Mouse (Mus musculus) cerebellum, postnatal 36 days (tissue): ENCODE results near the gene Tctn3.

Source experiments
- DNase-seq, 2 experiments: peaks; one replicate each; pipeline ENCODE4 v3.0.0; 2021 to 2022; ENCODE audit warnings: mixed read lengths in 2 of 2

Gene Tctn3

DNA sequence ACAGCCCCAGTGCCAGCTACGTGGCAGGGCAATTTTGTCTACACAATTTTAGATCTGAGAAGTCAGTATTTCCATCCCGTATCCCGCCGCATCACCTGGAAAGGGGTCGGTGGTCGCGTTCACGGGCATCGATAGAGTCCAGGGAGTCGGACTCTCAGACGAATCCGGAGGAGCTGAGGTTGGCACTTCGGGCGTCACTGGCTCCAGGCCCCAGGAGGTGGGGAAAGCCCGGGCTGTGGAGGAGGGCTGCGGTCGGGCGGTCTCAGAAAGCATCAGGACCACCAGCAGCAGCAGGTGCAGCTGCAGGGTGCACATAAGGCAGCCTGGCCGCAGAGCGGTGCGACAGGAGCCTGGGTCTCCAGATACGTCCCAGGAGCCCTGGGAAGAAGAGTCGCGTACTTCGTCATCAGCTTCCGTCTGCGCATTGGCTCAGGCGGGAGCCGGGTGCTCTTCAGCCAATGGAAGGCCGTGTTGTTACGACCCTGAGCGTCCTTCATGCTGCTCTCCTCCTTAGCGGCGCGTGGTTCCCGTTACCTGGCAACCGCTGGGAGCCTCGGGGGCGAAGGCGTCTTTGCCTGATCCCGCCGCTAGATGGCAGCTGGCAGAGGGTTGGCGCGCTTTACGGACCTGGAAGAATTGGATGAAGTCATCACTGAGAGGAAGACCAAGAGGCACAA lies at the start of gene Tctn3, which contains the start of gene Entpd1:
Gene Tctn3, minus strand, starts transcription at position 404 of the 677 bp plus-strand sequence.
Gene Entpd1, plus strand, starts transcription at position 537 of the 677 bp plus-strand sequence.
- DNase-seq = peak; percentile 94 to 96

DNA sequence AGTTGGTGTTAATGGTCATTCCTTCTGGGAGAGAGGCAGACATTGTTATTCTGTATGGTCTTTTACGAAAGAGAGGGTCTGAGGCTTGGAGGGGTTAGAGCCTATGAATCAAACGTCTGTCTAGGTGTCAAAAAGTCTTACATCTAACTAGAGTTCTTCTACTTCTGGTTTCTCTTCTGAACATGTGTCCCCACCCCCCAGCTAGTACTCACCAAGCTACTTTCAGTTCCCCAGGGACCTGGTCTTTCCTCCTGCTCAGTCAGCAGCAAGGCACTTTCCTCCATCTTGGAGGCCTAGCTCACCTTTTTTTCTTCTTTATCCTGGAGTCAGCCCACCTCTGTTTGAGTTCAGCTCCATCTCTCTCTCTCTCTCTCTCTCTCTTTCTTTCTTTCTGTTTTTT lies 49.1 kb upstream of the Tctn3 start:
- no peak for DNase-seq

DNA sequence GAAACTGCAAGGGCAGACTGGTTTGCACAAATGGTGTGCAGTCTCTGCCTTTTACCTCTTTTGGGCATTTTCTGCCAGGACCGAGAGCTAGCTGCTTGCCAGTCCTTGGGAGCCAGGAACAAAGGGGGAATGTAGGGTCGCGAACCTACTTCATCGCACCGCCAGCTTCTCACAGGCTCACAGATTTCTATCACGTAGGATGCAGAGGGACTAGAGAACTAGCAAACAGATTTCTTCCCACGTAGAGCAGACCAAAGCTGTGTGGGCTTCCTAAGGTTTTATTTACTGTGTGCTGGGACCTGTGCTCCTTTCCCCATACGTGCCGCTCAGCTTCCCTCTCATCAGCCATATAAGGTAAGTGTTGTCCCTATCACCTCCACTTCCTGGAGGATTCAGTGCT lies 48.5 kb upstream of the Tctn3 start:
- no peak for DNase-seq

DNA sequence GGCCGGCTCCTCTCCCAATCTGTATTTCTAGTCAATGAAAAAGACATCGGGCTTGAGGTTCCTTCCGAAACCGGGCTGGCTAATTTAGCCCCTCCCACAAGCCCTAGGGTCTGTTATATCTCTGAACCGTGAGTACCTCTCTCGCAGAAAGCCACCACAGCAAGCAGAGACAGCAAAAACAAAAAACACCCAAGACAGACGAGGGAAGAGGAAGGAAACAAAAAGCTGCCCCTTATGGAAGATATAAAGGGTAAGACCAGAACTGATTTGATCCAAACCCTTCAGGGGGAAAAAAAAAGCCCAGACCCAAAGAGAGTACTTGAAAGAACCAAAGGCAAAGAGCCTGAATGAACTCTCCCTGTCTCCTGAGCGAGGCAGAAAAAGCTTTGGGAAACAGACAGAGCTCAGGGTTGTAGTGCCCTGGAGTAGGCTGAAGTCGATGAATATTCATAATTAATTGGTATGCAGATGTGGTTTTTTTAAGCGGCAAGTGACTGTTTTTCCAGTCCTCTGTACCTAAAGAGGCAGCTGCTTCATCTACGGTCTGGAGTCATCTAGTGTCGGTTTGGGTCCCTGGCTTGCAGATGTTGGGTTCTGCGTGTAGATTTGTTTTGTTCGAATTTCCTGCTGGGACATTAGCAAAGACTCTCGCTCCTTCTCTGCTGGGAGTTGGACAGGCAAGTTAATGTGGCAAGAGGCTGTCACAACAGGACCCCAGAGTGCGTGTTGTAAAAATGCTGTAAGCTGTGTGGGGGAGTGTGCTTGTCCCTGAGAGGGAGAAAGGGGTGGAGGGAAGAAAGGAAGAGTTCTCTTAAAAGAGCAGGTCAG lies 47.8 kb upstream of the Tctn3 start:
- no peak for DNase-seq

DNA sequence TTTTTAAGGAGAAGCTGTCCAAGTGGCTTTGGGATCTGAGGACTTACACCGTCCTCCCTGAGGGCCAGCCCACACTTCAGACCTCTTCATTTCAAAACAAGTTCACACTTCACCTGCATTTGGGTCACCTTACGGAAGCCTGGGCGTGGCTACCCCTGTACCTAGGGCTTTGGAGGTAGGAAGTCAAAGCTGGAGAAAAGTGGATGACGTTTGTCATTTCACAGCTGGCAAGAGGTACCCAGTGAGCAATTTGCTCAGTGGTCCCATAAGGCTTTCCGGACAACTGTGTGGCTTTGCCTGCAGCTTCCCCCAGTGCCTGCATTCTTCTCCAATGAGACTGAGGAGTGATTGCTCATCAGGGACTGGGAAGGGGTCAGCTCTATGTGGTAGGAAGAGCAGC lies 46.9 kb upstream of the Tctn3 start:
- no peak for DNase-seq

DNA sequence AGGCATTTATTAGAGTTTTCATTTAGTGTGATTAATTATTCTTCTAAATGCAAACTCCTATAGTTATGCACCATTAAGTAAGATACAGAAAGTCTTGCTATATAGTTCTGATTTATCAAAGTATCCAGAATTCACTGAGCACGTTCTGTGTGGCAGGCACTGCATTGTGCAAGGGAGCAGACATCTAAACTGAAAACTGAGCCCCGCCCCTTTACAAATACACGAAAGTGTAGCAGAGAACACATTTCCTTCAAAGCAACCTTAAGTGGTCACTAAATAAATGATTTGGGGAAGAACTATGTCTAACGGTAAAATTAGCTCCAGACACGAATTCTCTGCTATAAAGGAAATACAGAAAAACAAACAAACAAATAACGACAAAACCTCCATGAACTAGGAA lies 46.2 kb upstream of the Tctn3 start:
- no peak for DNase-seq

DNA sequence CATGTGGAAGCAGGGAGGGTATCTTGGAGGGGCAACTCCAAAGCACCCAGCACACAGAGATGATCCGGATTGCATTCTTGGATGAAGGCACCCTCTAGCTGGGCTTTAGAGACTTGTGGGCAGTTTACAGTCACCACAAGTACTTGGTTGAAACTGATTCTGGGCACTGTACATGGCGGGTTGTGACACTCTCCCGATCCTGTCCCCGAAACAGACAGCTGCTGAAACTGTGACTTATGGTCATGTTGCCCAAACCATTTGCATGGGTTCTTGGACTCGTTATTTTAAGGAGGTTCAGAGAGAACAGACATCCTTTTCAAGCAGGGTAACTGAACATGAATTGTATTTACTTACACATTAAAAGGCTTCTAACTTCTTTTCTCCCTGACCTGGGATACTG lies 44.2 kb upstream of the Tctn3 start:
- no peak for DNase-seq

DNA sequence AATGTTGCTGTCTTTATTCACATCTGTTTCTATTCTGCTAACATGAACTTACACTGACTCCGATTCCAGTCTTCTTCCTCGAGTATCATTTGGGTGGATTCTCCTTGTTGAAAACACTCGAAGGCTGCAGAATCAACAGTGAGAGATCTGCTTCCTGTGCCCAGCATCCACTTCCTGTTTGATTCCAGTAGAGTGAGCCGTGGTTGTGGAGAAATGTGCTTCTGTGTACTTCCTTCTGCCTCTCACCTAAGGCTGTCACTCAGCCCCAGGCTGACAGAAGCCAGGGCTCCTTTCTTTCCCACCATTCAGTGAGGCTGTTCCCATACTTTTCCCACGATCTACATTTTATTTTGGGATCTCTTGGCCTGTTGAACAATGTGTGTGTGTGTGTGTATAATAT lies 38.1 kb upstream of the Tctn3 start:
- no peak for DNase-seq

DNA sequence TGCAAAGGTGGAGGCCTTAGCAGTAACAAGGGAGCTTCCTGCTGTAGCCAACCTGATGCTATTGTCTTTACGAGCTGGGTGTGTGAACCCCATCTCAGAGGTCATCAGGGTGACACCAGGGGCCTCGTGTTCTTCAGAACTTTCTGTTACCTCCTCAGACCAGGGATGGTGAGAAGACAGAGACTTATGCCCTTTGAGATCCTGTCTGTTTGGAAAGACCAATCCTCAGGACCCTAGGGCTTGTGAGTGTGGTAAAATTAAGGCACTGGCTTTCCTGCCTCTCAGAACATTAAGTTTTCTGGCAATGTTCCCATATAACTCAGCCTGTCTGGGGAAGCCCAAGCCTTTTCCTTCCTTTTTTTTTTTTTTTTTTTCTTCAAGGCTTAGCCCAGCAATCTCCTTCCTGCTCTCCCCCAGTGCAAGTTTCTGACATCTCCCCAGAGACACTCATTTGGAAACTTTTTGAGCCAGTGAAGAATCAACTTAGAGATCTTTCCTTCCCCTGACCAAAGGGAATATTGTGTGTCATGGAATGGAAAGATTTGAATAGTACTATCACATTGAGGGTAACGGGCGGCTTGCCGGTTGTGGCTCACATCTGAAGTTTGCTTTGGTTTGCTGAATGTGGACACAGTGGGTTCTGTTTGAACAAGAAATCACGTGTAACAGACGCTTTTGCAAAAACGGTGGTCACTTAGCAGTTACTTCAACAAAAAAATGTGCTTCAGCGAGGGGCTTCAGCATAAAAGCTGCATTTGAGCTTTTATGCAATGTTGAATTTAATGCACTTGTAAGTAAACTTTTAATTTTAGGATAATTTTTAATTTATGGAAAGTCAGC lies 35.5 kb upstream of the Tctn3 start:
- no peak for DNase-seq

DNA sequence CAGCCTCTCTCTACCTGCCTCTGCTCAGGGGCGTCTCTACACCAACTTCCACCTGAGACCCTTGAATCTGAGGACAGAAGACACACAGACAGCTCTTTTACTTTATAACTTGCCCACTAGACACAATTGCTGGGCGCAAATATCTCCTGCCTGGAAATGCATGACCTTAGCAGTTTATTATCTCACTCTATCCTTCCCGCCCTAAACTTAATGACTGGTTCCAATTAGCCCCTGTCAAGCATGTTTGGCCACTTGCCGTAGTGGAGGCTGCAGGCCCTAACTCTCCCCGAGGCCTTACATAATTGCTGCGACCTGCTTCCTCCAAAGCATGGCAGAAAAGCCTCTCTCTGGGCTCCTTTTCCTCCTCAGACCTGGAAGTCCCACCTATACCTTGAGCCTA lies 34.3 kb upstream of the Tctn3 start:
- DNase-seq = no peak

DNA sequence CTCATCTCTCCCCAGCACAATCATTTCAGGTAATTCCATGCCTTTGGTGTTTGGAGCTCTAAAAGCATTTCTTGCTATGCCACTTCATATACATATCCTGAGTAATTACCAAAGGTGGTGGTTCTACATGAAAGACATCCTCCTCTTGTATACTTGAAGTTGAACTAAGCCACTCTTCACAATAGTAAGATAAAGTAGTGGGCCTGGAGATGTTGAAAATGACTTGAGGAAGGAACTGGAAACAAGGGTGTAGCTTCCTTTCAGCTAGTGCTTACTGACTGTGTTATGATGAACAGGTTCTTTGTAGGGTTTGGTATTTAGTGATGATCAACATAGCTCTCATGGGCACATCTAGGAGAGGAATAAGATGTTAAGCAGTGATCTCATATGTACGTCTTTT lies 31.8 kb upstream of the Tctn3 start:
- no peak for DNase-seq

DNA sequence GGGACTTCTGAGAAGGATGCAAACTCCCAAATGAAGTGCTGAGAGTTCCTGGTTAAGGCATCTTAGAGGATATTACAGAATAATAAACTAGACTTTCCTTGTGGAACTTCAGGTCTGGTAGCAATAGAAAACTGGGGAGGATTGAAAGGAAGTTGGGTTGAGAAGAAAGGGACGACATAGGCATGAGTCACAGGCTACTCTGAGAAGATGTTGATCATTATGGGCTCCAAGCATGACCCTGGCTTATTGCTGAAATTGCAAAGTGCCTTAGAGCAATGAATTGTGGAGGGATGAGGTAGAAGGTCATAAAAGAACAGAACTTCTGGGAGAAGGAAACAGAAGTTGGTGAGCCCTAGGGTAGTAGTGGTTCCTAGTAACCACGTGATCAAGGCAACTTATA lies 28.8 kb upstream of the Tctn3 start:
- DNase-seq = no peak

DNA sequence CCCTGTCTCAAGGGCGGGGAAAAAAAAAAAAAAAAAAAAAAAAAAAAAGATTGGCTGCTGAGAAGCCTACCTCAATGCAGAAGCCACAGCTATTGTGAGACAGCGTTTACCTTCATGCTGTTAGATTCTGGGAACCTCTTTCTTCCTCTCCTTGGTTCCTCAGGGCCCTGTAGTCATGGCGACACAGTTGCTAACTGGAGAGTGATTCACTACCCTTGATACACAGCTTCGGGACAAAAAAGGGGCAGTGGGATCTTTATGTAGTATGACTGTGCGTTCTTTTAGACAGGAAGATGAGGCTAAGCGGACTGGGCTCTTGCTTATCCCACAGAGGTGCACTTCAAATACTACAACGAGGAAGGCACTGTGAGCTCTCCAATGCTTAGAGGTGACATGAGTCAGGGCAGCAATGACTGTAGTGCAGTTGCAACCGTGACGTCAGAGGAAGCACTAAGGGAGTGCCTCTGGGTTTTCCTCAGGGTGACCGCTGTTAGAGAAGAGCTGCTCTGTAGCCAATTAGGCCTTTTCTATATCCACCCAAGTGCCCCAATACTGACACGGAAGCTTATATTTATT lies 27.8 kb upstream of the Tctn3 start:
- DNase-seq = no peak

DNA sequence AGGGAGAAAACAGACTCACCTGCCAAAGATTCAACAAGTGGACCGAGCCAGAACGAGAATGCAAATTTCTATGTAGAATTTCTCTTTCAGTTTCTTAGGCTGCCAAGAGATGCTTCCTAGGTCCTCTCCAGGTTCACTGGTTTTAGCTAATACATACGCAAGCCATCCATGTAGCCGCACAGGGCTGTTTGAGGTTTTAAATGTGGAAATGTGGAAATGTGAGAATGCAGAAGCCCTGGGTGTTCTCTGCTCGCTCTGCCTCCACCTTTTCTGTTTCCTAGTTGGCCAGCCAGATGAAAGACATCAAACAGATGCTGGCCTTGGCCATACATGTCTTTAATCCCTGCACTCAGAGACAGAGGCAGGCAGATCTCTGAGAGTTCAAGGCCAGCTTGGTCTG lies 26.5 kb upstream of the Tctn3 start:
- no peak for DNase-seq

DNA sequence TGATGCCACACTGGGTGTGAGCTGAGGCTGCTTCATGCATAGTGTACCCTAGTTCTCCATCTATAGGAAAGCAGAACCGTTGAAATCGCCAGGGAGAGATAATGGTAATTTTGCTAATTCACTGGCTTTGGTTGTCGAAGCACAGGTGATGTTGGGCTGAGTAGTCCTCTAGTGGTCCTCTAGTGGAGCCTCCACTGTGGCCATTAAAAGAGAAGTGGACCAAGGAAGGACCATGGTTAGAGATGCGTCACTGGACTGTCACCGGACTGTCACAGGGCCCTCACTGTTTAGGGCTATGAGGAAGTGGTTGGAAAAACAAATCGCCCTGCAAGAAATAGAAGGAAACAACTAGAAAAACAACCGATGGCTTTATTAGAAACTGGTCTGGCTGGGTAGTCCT lies 25.6 kb upstream of the Tctn3 start:
- DNase-seq = no peak

DNA sequence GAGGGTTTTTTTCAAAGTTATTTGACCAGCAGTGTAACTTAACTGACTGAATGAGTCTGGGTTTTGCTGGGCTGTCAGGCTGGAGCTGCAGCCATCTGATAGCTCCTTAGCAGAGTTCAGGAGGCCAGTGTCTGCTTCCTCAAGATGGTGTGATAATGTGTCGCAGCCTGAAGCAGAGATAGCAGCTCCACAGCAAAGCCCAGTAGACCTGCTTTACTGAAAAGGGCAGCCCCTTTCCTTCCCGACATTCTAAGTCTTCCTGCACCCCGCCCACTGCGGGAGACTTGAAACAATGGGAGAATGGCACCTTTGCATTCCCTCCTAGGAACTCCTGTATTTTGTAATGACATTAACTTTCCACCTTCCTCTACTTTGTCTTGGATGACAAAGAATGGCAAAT lies 25.1 kb upstream of the Tctn3 start:
- DNase-seq = no peak

DNA sequence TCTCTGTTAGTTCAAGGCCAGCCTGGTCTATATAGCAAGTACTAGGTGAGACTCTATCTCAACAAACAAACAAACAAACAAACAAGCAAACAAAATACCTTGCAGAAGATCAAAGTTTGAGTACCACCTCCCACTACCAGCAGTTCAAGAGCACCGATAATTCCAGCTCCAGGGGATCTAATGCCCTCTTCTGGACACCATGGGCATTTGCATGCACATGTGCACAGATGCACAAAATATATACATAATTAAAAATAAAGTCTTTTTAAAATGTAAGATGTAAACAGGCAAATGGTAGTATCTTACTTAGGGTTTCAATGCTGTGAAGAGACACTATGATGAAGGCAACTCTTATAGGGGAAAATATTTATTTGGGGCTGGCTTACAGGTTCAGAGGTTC lies 21.1 kb upstream of the Tctn3 start:
- no peak for DNase-seq

DNA sequence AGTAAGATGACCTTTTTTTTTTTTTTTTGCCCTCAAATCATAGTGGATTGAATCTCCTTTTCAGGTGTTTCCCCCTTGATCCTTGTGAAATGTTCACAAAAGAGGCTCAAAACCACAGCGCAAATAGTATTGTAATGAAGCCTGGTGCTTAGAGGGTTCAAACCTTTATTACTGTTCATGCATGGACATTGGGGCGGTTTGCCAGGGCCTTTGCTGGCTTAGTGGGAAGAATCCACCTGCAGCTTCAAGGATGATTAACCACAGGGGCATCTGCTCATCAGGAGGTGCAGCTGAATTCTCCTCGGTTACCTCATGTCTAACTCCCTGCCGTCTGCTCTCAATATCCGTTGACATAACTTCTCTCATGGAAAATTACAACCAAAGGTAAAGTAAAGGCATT lies 20.6 kb upstream of the Tctn3 start:
- DNase-seq = peak; percentile 41 to 51

DNA sequence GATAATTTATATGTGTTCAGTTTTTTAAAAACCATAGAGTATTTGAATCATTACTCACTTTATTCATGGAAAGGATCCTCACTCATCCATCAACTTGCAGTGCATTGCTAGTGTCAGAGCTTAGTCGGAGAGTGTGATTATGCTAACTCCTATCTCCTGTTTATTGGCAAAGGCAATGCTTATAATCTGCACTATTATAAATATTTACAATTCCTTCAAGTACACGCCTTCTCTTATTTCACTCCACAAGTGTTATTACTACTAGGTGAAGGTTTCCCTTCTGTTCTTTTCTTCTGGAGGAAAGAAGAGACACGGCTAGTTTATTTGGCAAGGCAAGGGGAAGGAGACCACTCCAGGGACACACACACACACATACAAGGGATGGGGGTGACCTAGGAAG lies 20.2 kb upstream of the Tctn3 start:
- DNase-seq = no peak

DNA sequence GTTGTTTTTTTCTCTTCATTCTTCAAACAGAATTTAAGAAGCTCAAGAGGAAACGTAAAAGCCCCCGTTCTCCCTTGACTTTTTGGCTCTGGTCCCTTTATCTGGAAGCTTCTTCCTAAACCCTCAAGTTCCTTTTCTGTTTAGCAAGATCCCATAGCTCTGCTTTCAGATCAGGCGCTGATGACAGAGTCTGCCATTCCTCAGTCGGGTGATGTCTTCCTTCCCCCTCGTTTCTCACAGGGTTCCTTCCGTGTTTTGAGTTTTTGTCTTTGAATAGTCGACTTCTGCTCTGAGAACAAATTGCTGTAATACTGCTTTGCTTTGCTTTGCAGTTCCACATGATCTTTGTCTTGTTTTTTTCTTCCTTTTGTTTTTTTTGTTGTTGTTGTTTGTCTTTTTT lies 18.6 kb upstream of the Tctn3 start:
- DNase-seq = no peak

DNA sequence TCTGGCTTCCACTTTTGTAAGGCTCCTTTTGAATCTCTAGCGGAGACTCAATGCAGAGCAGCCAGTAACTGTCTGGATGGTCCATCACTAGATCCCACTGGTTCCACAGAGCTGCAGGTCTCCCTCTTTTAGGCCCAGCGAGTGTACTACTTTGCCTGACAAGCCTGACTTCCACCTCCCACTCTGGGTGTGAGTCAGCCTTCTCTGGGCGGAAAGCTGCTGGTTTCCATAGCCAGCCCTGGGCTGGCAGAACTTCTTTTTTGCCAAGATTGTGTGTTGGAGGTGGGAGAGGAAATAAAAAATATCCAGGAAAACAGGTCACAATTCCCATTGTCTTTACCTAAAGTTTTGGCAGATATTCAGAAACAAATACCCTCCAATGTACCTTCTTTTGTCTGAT lies 18.1 kb upstream of the Tctn3 start:
- DNase-seq = no peak

DNA sequence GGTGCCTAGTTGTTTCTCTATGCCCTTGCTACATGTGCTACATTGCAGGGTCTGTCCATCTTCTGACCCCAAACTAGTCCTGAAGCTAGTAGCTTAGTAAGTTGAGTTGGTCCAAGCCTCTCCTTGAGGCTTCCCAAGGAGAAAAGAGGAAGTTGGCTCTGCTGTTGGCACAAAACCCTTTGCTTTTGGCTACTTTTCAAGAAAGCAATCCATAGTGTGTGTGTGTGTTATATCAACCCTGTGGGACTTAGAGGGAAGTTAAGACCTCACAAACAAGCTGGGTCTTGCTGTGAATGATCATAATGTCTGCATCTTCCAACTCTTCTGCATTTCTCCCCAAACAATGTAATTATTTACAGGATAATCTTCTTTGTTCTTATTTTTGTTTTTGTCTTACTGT lies 16.9 kb upstream of the Tctn3 start:
- no peak for DNase-seq

DNA sequence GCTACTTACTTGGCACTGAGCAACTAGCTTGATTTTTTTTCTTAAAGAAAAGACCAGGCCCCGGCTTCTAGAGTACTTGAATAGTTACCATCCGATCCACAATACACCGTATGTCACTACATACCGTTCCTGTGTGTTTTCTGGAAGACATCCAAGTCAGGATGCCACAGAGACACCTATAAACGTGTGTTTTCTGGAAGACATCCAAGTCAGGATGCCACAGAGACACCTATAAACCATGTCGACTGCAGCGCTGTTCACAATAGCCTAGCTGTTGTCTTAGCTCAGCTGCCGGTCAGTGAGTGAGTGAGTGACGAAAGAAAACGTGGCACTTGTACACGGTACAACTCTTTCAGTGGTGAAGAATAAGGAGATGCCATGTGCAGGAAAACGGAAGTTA lies 13.9 kb upstream of the Tctn3 start:
- DNase-seq = no peak
